Mouse (Mus musculus) hindbrain, embryonic 16.5 days (tissue): ENCODE measurements around the gene Grin2b. TPM values are rescaled to one million over a fixed set of nuclear protein-coding genes. Genes with fewer than 3 reads are reported as not detected.
A peak's percentile ranks its signal among the peaks of the same experiment; 100 is the strongest.

Source experiments
- ATAC-seq: fragments of 200-750 bp; cut with Nextera tagmentation; 2 replicates; pipeline ENCODE4 v1.8.0; 2017; ENCODE audit warnings: moderate TSS enrichment, moderate library complexity
- H3K27ac ChIP-seq: fragments of 300-500 bp; sonication (generic); 2 replicates; pipeline ENCODE4 v1.5.1; 2014; ENCODE audit warnings: low read depth, mild to moderate bottlenecking, control low read depth, low read length, moderate library complexity
- H3K27me3 ChIP-seq: fragments of 300-500 bp; sonication (generic); replicated peaks from 2 replicates; pipeline ENCODE4 v1.6.1; 2014; ENCODE audit warnings: low read length; ENCODE audit not compliant: control insufficient read depth, insufficient read depth
- H3K36me3 ChIP-seq: fragments of 300-500 bp; sonication (generic); 2 replicates; pipeline ENCODE4 v1.6.1; 2014; ENCODE audit warnings: mild to moderate bottlenecking, low read length, moderate library complexity, mixed read lengths; ENCODE audit not compliant: control insufficient read depth, insufficient read depth
- H3K4me1 ChIP-seq: fragments of 300-500 bp; sonication (generic); 2 replicates; pipeline ENCODE4 v1.6.1; 2014; ENCODE audit warnings: low read depth, low read length; ENCODE audit not compliant: control insufficient read depth, insufficient read depth
- H3K4me2 ChIP-seq: fragments of 300-500 bp; sonication (generic); 2 replicates; pipeline ENCODE4 v1.6.1; 2014; ENCODE audit warnings: mild to moderate bottlenecking, low read length, control low read depth, moderate library complexity
- H3K4me3 ChIP-seq: fragments of 300-500 bp; sonication (generic); 2 replicates; pipeline ENCODE4 v1.5.1; 2014; ENCODE audit warnings: mild to moderate bottlenecking, low read length, control low read depth, moderate library complexity
- H3K9ac ChIP-seq: fragments of 300-500 bp; sonication (generic); 2 replicates; pipeline ENCODE4 v1.6.1; 2014; ENCODE audit warnings: low read depth, mild to moderate bottlenecking, control low read depth, low read length, moderate library complexity
- H3K9me3 ChIP-seq: fragments of 300-500 bp; sonication (generic); 2 replicates; pipeline ENCODE4 v1.6.1; 2014; ENCODE audit warnings: mild to moderate bottlenecking, low read length, moderate library complexity; ENCODE audit not compliant: control insufficient read depth
- WGBS: fragments of 180-500 bp; shearing (Covaris S2); extraction: QIAGEN DNeasy Blood & Tissue Kit; methylation state at CpG from one replicate; pipeline ENCODE4 v1.1.7; 2014; 5-methylcytosine and 5-hydroxymethylcytosine counted together
- polyA plus RNA-seq: library from polyadenylated mRNA; unstranded; fragments of >200 nt; fragmentation: Nextera tagmentation; extraction: Ambion mirVana; gene quantifications from 2 replicates; pipeline ENCODE4 v1.2.1, GENCODE M21; 2015

Gene Grin2b
- polyA plus RNA-seq, 1 experiment from 2014 or later, result 56.1 TPM

GRCm38 (mm10) chr6:136040931-136041330 is 132.4 kb downstream of the Grin2b start:
- no peaks in the 10 kb centered on the region for H3K4me1 ChIP-seq
- H3K9ac ChIP-seq, result no peak overlapping the region
- no peak overlapping the region for H3K4me2 ChIP-seq
- 70% methylated on average over 3 of the region's 3 CpGs for WGBS
- H3K27ac ChIP-seq, result no peak overlapping the region
- H3K9me3 ChIP-seq, result no peaks in the 10 kb centered on the region
- H3K4me3 ChIP-seq, result no peak overlapping the region
- no peak for ATAC-seq
- no peaks in the 10 kb centered on the region for H3K27me3 ChIP-seq
- no peaks in the 10 kb centered on the region for H3K36me3 ChIP-seq

DNA sequence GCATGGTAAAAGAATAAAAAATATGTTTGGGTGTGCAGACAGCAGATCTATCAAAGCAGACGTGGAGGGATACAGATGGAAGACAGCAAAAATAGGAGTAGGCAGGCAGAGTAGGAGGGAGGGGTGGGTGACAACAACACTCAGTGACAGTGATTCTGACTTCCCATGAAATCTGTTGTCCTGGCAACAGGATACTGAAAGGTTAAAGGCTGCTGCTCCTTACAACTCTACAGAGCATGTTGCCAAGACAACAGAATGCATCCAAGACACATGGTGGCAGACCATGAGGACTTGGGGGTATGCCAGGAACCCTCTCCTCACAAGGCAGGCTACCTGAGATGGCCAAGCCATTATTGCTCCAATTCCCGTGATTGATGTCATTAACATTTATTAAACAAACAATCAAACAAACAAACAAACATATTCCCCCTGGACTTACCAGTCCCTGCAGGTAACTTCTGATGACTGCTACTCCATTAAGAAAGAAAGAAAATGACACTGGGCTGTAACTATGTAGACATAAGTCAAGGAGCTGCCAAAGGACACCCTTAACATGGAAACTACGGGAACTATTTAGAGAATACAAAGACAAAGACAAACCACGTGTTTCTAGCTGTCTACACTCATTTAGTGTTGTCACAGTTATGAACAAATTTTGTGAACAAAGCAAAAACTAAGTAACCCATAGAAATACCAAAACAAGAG is 143.9 kb downstream of the Grin2b start:
- H3K9ac ChIP-seq, result no peak overlapping the region
- peaks cover 3% of the 10 kb centered on the region for H3K4me1 ChIP-seq
- H3K27ac ChIP-seq, result no peak overlapping the region
- WGBS, result 37% methylated on average over 4 of the region's 4 CpGs
- no peaks in the 10 kb centered on the region for H3K9me3 ChIP-seq
- H3K36me3 ChIP-seq, result no peaks in the 10 kb centered on the region
- H3K4me3 ChIP-seq, result no peak overlapping the region
- no peak overlapping the region for H3K4me2 ChIP-seq
- ATAC-seq, result peak; percentile 53
- no peaks in the 10 kb centered on the region for H3K27me3 ChIP-seq

- H3K4me1 ChIP-seq, result peaks cover 3% of the 10 kb centered on the region
- 98% methylated on average over 6 of the region's 6 CpGs for WGBS
- H3K9me3 ChIP-seq, result no peaks in the 10 kb centered on the region
- H3K4me3 ChIP-seq, result no peak overlapping the region
- no peak overlapping the region for H3K4me2 ChIP-seq
- H3K9ac ChIP-seq, result no peak overlapping the region
- no peak for ATAC-seq
- no peaks in the 10 kb centered on the region for H3K27me3 ChIP-seq
- no peak overlapping the region for H3K27ac ChIP-seq
- no peaks in the 10 kb centered on the region for H3K36me3 ChIP-seq
Measured at GRCm38 (mm10) chr6:136026936-136027335, 146.4 kb downstream of the Grin2b start.

DNA sequence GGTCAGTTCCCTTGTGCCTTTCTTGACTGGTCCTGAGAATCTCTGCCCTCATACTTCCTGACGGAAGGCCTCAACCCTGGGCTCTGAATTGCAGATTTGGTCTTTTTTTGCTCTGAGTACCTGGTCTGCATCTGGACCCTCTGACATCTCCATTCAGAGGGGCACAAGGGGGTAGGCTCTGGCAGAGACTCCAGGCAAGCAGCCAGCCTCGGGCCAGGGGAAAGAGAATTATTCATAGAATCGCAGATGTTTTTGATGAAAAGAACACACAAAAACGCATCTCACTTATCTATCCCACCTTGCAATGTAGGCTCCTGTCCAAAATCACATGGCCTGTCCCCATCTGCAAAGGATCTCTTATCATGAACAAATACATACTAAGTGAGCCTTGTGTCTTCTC is 147.5 kb downstream of the Grin2b start:
- Histone ChIP-seq H3K4me2 (no peak overlapping the region), H3K4me3 (no peak overlapping the region), H3K27me3 (no peaks in the 10 kb centered on the region), H3K36me3 (no peaks in the 10 kb centered on the region), H3K27ac (no peak overlapping the region), H3K9me3 (no peaks in the 10 kb centered on the region), H3K9ac (no peak overlapping the region), H3K4me1 (peaks cover 3% of the 10 kb centered on the region)
- no peak for ATAC-seq
- WGBS, result 60% methylated on average over 4 of the region's 4 CpGs

DNA sequence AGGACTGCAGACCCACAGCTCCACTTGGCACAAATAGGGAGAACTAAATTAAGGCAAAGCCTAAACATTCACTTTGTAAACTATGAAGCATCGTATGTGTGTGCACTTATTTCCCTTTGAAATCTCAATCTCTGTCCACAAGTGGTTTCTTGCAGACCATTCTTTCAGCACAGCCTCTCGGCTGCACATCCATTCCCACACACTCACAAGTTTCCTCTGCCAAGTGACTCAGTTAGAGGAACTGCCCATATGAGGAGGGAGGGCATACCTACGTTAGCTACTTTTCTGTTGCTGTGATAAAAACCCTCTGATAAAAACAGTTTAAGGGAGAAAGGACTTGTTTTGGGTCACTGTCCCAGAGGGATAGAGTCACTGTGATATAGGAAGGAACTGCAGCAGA is 152.9 kb downstream of the Grin2b start:
- Histone ChIP-seq H3K4me2 (no peak overlapping the region), H3K4me1 (no peaks in the 10 kb centered on the region), H3K9ac (no peak overlapping the region), H3K36me3 (no peaks in the 10 kb centered on the region), H3K27ac (no peak overlapping the region), H3K9me3 (no peaks in the 10 kb centered on the region), H3K27me3 (no peaks in the 10 kb centered on the region), H3K4me3 (no peak overlapping the region)
- WGBS, result 84% methylated on average over 3 of the region's 3 CpGs
- no peak for ATAC-seq

GRCm38 (mm10) chr6:136018962-136019361 is 154.3 kb downstream of the Grin2b start:
- ATAC-seq, result no peak
- Histone ChIP-seq H3K9ac (no peak overlapping the region), H3K27ac (no peak overlapping the region), H3K4me2 (no peak overlapping the region), H3K36me3 (no peaks in the 10 kb centered on the region), H3K4me1 (no peaks in the 10 kb centered on the region; the same call in 1 of the 2 replicates), H3K9me3 (no peaks in the 10 kb centered on the region), H3K4me3 (no peak overlapping the region), H3K27me3 (no peaks in the 10 kb centered on the region)
- WGBS, result 97% methylated on average over 1 of the region's 1 CpGs

GRCm38 (mm10) chr6:136013556-136014380 is 159.5 kb downstream of the Grin2b start:
- Histone ChIP-seq H3K27ac (no peak overlapping the region), H3K4me2 (no peak overlapping the region), H3K4me1 (peaks cover 13% of the 10 kb centered on the region), H3K27me3 (no peaks in the 10 kb centered on the region), H3K4me3 (no peak overlapping the region), H3K9ac (no peak overlapping the region), H3K36me3 (no peaks in the 10 kb centered on the region), H3K9me3 (no peaks in the 10 kb centered on the region)
- WGBS, result 89% methylated on average over 12 of the region's 12 CpGs
- no peak for ATAC-seq

DNA sequence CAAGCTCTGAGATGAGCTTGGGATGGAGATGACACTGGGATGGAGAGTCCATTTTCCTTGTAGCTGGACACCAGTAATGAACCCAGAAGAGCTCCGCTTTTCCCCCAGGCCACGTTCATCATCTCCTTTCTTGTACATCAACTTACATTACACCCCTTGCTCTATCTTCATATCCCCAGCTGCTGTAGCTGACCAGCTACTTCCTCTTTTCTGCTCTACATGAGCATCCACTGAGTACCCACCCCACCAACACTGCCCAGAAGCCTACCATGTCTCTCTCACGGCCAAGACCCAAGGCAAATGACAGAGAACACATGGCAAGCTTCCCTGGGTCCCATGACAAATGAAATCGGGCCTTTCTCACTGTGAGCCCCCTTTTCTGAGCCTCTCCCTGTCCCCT is 161.8 kb downstream of the Grin2b start:
- Histone ChIP-seq H3K4me1 (peaks cover 13% of the 10 kb centered on the region), H3K4me3 (no peak overlapping the region), H3K9me3 (no peaks in the 10 kb centered on the region), H3K36me3 (no peaks in the 10 kb centered on the region), H3K27ac (no peak overlapping the region), H3K4me2 (no peak overlapping the region), H3K27me3 (no peaks in the 10 kb centered on the region), H3K9ac (no peak overlapping the region)
- 0 out of 2 replicates have a peak, but pooled peaks have one; percentile 7 for ATAC-seq
- 90% methylated on average over 4 of the region's 4 CpGs for WGBS

GRCm38 (mm10) chr6:136011038-136011311 is 162.3 kb downstream of the Grin2b start:
- Histone ChIP-seq H3K27ac (no peak overlapping the region), H3K9me3 (no peaks in the 10 kb centered on the region), H3K36me3 (no peaks in the 10 kb centered on the region), H3K9ac (no peak overlapping the region), H3K27me3 (no peaks in the 10 kb centered on the region), H3K4me3 (no peak overlapping the region), H3K4me1 (peaks cover 13% of the 10 kb centered on the region), H3K4me2 (no peak overlapping the region)
- no peak for ATAC-seq
- 72% methylated on average over 4 of the region's 4 CpGs for WGBS
